9 mouse cellular contexts compared by ENCODE assay signal in genomic region chr3:63297787-63298186, GRCm38 (mm10). TPM values are rescaled to one million over a fixed set of nuclear protein-coding genes. Genes with fewer than 3 reads are reported as not detected.
DNase-seq lines count a peak whose midpoint lies in the region; ATAC-seq and TF ChIP-seq lines count a peak whose summit lies in the region.
"Had no signal": no experiment of that assay in that cellular context is flagged by ENCODE, and none has a peak within 500 bp of the region (broad histone marks: within the 10 kb centered on the region; RNA-seq: fewer than 3 reads in every experiment).

No protein-coding gene starts in this region.

- intact Hi-C loops in heart, postnatal 25 days (cut with DNase I), result loop anchor here (5.0 kb wide), 1 partner anchor 240 kb away; no protein-coding TSS in a partner anchor

- DNase-seq in MEL (ENCODE audit: low read depth, low spot score), result peak; percentile 35
- DNase-seq in adrenal gland, postnatal 4 days (ENCODE audit: low spot score in 2 of 2), result peak; percentile 7 to 25
- peak; percentile 18 for DNase-seq in heart, postnatal 25 days (ENCODE audit: low spot score)
- DNase-seq in layer of hippocampus, adult 18-20 months (ENCODE audit: low spot score in 2 of 2), result peak; percentile 26 to 78
- DNase-seq in right cerebral cortex, postnatal 25 days, result peak; percentile 51
- DNase-seq: liver, embryonic 13.5 days had no signal

- no peaks in the 10 kb centered on the region for H3K36me3 ChIP-seq in MEL (ENCODE audit: control insufficient read depth in 1 of 2, insufficient read depth in 2 of 2, low read length in 2 of 2)
- H3K36me3 ChIP-seq in lung, embryonic 16.5 days (ENCODE audit: control insufficient read depth, insufficient read depth, low read length), result no peaks in the 10 kb centered on the region
- H3K36me3 ChIP-seq: liver, embryonic 13.5 days had no signal

- no peaks in the 10 kb centered on the region for H3K4me1 ChIP-seq in MEL (ENCODE audit: control insufficient read depth in 1 of 2, insufficient read depth in 2 of 2, low read length in 2 of 2)
- H3K4me1 ChIP-seq in embryonic fibroblast, embryonic 13.5 days (ENCODE audit: control insufficient read depth, insufficient read depth, low read length), result no peaks in the 10 kb centered on the region
- 0 out of 2 replicates have a peak, but pooled peaks cover 6% of the 10 kb centered on the region for H3K4me1 ChIP-seq in lung, embryonic 16.5 days (replicated peaks; ENCODE audit: control insufficient read depth, insufficient read depth, low read length)
- H3K4me1 ChIP-seq: liver, embryonic 13.5 days had no signal

- no peak for TF ChIP-seq RAD21 in MEL (IDR thresholded peaks at IDR 0.05; ENCODE audit: low read depth, low read length)

- H3K9me3 ChIP-seq in MEL (replicated peaks; ENCODE audit: insufficient read depth, low read length), result no peaks in the 10 kb centered on the region
- no peaks in the 10 kb centered on the region for H3K9me3 ChIP-seq in lung, embryonic 16.5 days (ENCODE audit: control insufficient read depth, low read length)
- H3K9me3 ChIP-seq: liver, embryonic 13.5 days had no signal

- no peak for TF ChIP-seq POLR2A in MEL (IDR thresholded peaks at IDR 0.05; ENCODE audit: control insufficient read depth in 1 of 2, insufficient read depth in 1 of 2, low read depth in 1 of 2, low read length in 2 of 2, poor library complexity in 1 of 2)
- no peak for TF ChIP-seq POLR2A in embryonic fibroblast, embryonic 13.5 days (IDR thresholded peaks at IDR 0.05; ENCODE audit: low read depth, low read length)

- peak; percentile 58 for ATAC-seq in lung, embryonic 16.5 days (ENCODE audit: low read depth)
- ATAC-seq in megakaryocyte-erythroid progenitor cell, adult 5-6 weeks (replicated peaks; ENCODE audit: low FRiP score, low TSS enrichment, poor library complexity, severe bottlenecking), result no peak

- no peak overlapping the region for H3K4me2 ChIP-seq in lung, embryonic 16.5 days (ENCODE audit: low read depth, low read length)
- H3K4me2 ChIP-seq: liver, embryonic 13.5 days had no signal

- no peak for TF ChIP-seq EP300 in MEL (IDR thresholded peaks at IDR 0.05; ENCODE audit: low read depth in 1 of 2, low read length in 2 of 2)

- no peak overlapping the region for H3K4me3 ChIP-seq in MEL (ENCODE audit: control insufficient read depth in 1 of 2, insufficient read depth in 1 of 2, low read depth in 2 of 2, low read length in 2 of 2)
- H3K4me3 ChIP-seq in embryonic fibroblast, embryonic 13.5 days (ENCODE audit: insufficient read depth, low read length), result no peak overlapping the region
- no peak overlapping the region for H3K4me3 ChIP-seq in lung, embryonic 16.5 days (ENCODE audit: low read length)
- H3K4me3 ChIP-seq: liver, embryonic 13.5 days had no signal

- 6% methylated on average over 6 of the region's 6 CpGs for WGBS in lung, embryonic 16.5 days

- no peaks in the 10 kb centered on the region for H3K79me2 ChIP-seq in MEL (ENCODE audit: control insufficient read depth, insufficient read depth, low read length, poor library complexity)

- no peak overlapping the region for H3K27ac ChIP-seq in MEL (ENCODE audit: control insufficient read depth, low read depth, low read length)
- no peak overlapping the region for H3K27ac ChIP-seq in embryonic fibroblast, embryonic 13.5 days (ENCODE audit: insufficient read depth, low read length)
- no peak overlapping the region for H3K27ac ChIP-seq in lung, embryonic 16.5 days (ENCODE audit: low read length)
- H3K27ac ChIP-seq: liver, embryonic 13.5 days had no signal

- H3K27me3 ChIP-seq in MEL (ENCODE audit: control insufficient read depth in 1 of 2, insufficient read depth in 2 of 2, low read length in 2 of 2), result no peaks in the 10 kb centered on the region
- no peaks in the 10 kb centered on the region; the same call in 1 of the 2 replicates for H3K27me3 ChIP-seq in lung, embryonic 16.5 days (ENCODE audit: control insufficient read depth, insufficient read depth, low read depth, low read length)

- TF ChIP-seq CTCF in MEL (IDR thresholded peaks at IDR 0.05 in 2 of 3, conservative IDR thresholded peaks at IDR 0.05 in 1 of 3; ENCODE audit: control insufficient read depth in 1 of 3, insufficient read depth in 1 of 3, low read depth in 2 of 3, low read length in 3 of 3, poor library complexity in 1 of 3, severe bottlenecking in 1 of 3), result peak in 2 of 3 experiments; percentile 34 to 38; a peak in 5 of 6 replicates
- peak; percentile 34; the same call in 1 of the 2 replicates for TF ChIP-seq CTCF in embryonic fibroblast, embryonic 13.5 days (IDR thresholded peaks at IDR 0.05; ENCODE audit: borderline replicate concordance, insufficient read depth, low read length)

- H3K9ac ChIP-seq in MEL (ENCODE audit: control insufficient read depth, low read depth, low read length, poor library complexity, severe bottlenecking), result no peak overlapping the region
- no peak overlapping the region for H3K9ac ChIP-seq in lung, embryonic 16.5 days (ENCODE audit: low read length)
- H3K9ac ChIP-seq: liver, embryonic 13.5 days had no signal

TF ChIP-seq in MEL, 35 proteins besides CTCF, POLR2A, EP300 and RAD21:
- TF ChIP-seq RCOR1 (IDR thresholded peaks at IDR 0.05; ENCODE audit: low read depth, low read length) (no peak), GATA1 (IDR thresholded peaks at IDR 0.05; ENCODE audit: low read depth, low read length) (no peak), SMC3 (IDR thresholded peaks at IDR 0.05; ENCODE audit: low read depth, low read length) (no peak), KAT2A (conservative IDR thresholded peaks at IDR 0.05; ENCODE audit: low read depth, low read length) (no peak), ELF1 (IDR thresholded peaks at IDR 0.05; ENCODE audit: low read depth, low read length) (no peak), UBTF (IDR thresholded peaks at IDR 0.05; ENCODE audit: borderline replicate concordance, insufficient read depth, low read depth, low read length) (no peak), JUND (IDR thresholded peaks at IDR 0.05; ENCODE audit: low read depth, low read length) (no peak), GABPA (IDR thresholded peaks at IDR 0.05; ENCODE audit: low read depth, low read length) (no peak), TAL1 (IDR thresholded peaks at IDR 0.05; ENCODE audit: low read length) (no peak), MEF2A (IDR thresholded peaks at IDR 0.05; ENCODE audit: extremely low read depth, insufficient replicate concordance, low read depth, low read length, poor library complexity, severe bottlenecking) (no peak), MXI1 (IDR thresholded peaks at IDR 0.05; ENCODE audit: low read depth, low read length) (no peak), MYC (IDR thresholded peaks at IDR 0.05; ENCODE audit: low read depth, low read length) (no peak), TCF12 (IDR thresholded peaks at IDR 0.05; ENCODE audit: low read depth, low read length) (no peak), TBP (IDR thresholded peaks at IDR 0.05; ENCODE audit: low read depth, low read length) (no peak), USF2 (IDR thresholded peaks at IDR 0.05; ENCODE audit: borderline replicate concordance in 1 of 2, insufficient read depth in 1 of 2, low read depth in 1 of 2, low read length in 2 of 2) (no peak), HCFC1 (IDR thresholded peaks at IDR 0.05; ENCODE audit: low read depth, low read length) (no peak), E2F4 (IDR thresholded peaks at IDR 0.05; ENCODE audit: borderline replicate concordance, low read depth, low read length) (no peak), POLR2AphosphoS2 (IDR thresholded peaks at IDR 0.05; ENCODE audit: low read length) (no peak), CHD1 (IDR thresholded peaks at IDR 0.05; ENCODE audit: low read depth, low read length) (no peak), NRF1 (IDR thresholded peaks at IDR 0.05; ENCODE audit: insufficient read depth, low read depth, low read length, poor library complexity, severe bottlenecking) (no peak)

RNA-seq across cellular contexts. Expression of gene Mme, which starts 56.5 kb away (rescaled TPM):
- total RNA-seq in MEL (2012; rRNA removed), result not detected in 2 replicates
- polyA plus RNA-seq in MEL (2012; ENCODE audit: insufficient read depth in 1 of 2, insufficient read length in 2 of 2, low read depth in 1 of 2, low replicate concordance in 2 of 2, missing spikeins in 1 of 2), result not detected
- total RNA-seq in adrenal gland, postnatal 4 days (2021), result 10 to 100 TPM; 27.5 to 45.8 TPM
- 11.9 and 41.4 TPM in 2 replicates for polyA plus RNA-seq in embryonic fibroblast, embryonic 13.5 days (2011; ENCODE audit: insufficient read length, low read depth, missing spikeins)
- 10 to 100 TPM; 12.1 to 14.0 TPM for total RNA-seq in heart, postnatal 25 days (2021)
- total RNA-seq in layer of hippocampus, adult 18-20 months (2021), result 1 to 10 TPM; 4.6 to 5.5 TPM
- 7.3 and 8.1 TPM in 2 replicates for polyA plus RNA-seq in lung, embryonic 16.5 days (2015; fragmentation: Nextera tagmentation; extraction: Ambion mirVana)
- total RNA-seq in megakaryocyte-erythroid progenitor cell, adult 5-6 weeks (2014; fragmentation: Nextera tagmentation), result not detected in 2 replicates
- not detected in 2 replicates for total RNA-seq in megakaryocyte-erythroid progenitor cell, adult 5-6 weeks (2017)
